Mouse (Mus musculus): Measurements from ENCODE around the gene Prlhr.
A peak's percentile ranks its signal among the peaks of the same experiment; 100 is the strongest.

Prlhr gene

DNA sequence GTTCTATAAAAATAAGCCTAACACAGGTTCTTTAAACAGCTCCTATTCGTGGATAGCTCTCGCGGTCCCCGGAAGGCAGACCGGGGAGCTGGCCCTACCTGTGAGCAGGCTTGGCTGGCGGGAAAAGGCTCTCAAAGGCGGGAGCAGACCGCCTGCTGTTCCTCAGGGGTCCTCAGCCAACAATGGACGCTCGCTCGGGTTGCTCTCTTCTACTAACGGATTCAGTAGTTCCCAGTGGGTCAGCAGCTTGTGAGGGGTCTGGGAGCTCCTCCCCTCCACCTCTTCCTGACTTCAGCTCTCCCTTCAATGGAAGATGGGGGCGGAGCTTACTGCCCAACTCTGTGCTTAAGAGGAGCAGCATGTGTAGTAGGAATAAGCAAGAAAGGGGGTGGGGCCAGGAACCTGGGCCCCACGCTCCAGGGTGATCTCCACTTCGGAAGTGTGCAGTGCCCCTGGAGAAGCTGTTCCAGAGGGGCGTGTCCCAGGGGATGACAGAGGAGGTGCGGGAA is at the start of gene Prlhr:
Prlhr (minus strand) TSS at position 51 of the 509 bp plus-strand sequence.
- peak; percentile 12 to 14 for DNase-seq

DNA sequence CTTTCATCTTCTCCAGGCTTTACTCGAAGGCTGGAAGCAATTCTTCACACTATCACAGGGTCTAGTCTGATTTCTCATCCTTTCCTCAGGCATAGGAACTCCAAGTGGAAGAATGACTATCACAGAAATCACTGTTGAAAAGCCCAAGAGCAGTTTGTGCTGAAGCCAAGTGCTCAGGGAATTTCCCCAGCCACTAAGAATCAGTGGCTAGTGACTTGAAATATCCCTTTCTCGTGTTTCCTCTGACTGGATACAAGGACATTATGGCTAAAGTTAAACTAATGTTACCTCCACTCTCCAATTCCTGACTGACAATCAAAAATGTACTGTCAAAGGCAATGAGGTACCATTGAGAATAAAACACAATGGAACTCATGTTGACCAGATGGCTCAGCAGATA is 47.0 kb upstream of the Prlhr start:
- DNase-seq = no peak

DNA sequence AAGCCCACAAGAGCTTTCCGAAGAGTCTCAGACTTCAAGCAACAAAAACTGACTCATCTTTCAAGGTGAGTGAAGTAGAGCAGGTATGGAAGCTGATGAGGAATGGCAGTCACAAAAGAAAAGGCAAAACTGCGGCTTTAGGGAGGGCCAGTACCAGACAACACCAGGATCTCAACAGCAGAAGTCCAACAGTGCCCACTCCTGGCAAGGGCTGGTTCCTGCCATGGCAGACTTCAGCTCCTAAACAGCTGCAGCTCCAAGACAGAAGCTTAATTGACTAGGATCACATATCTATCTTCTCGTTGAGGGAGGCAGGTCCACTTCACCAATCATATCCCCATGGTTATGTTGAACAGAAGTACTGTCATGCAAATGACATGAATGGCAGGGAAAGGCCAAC is 45.3 kb upstream of the Prlhr start:
- peak in 1 of 2 experiments; percentile 11 for DNase-seq

DNA sequence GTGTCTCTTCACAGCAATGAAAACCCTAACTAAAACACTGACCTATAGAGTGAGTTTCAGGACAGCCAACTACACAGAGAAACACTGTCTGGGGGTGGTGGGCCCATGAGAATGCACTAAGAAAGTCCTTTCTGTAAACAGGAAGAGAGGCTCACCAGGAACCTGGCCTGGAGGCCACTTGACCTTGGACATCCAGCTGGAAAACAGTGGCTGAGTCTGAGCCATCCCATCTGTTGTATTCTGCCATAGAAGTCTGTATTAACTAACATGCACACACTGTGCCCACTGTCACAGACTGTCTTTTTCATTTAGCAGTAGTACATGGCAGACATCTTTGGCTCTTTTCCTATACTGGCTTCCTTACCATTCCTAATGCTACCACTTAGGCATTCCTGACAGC is 32.1 kb upstream of the Prlhr start:
- DNase-seq = no peak

DNA sequence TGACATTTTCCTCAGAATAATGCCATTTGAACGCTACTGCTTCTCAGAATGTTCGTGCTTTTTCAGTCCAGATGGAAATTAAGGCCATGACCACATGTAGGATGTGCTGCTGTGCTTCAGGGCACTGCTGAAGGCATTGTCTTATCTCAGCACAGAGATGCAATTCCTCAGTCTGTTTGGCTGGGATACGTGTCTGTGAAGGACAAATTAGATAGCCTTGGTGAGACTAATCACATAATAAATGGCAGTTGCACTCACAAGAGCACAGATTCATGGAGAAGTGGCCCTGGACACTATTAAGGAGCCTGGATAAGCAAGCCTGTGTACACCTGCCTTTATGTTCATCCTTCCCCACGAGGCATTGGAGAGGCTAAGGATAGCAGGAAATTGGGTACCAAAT is 29.1 kb upstream of the Prlhr start:
- DNase-seq = no peak

DNA sequence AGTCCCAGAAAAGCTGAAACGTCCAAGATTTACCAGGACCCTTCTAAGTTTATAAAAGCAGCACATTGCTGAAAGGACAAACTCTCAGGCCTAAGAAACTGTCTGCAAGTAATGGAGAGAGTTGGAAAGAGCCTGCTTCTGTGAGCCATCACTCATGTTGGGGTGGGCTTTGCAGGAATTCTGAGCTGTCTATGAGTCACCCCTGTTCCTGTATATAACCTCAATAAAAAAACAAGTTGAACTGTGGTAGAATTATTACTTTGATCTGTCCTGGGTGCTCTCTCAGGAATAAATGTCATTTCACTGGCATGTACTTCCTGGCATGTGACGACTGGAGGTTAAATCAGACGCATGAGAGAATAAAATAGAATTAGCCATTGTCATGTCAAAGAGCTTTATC is 27.7 kb upstream of the Prlhr start:
- no peak for DNase-seq

DNA sequence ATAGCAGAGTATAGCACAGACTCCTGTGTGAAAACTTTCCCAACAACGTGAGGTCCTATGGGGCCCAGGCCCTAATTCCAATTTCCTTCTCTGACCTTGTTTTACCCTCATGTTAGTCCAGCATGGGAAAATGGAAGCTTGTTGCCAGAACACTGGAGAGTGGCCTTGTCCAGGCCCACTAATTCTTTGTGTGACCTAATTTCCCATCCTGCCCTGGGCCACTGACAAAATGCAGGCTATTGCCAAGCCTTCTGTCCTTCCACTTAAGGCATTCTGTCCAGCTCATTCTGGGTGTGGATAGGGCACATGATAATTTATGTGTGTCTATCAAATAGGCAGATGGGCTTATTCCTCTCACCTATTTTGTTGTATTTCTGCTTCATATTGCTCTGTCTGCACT is 21.5 kb upstream of the Prlhr start:
- peak; percentile 8 to 11 for DNase-seq

DNA sequence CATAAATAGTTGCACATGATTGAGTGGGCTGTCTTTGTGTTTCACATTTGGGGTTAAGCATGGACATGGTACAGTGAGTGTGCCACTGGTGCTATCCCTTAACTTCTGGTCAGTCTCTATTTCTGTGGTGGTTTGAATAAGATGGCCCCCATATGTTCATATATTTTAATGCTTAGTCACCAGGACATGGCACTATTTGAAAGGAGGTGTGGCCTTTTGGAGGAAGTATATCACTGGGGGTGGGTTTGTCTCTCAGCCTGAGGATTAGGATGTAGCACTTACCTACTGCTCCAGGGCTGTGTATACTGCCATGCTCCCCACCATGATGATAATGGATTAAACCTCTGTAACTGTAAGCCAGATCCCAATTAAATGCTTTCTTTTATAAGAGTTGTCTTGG is 17.2 kb upstream of the Prlhr start:
- no peak for DNase-seq

DNA sequence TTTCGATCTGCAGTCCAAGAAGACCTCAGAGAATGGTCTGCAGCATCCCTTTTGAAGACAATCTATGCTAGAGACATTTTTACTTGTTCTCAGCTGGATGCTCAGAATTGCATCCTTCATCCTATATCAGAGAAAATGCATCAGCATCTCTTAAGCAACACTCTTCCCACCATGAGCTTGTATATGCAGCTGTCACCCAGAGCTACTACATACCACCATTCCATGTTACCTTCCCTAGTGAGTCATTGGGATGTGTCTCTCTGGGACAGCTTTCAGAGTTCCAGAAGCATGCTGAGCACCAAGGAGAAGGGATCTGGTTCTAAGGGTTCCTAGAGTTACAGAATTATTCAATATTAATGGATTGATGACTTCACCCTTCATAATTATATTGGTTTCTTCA is 10.8 kb upstream of the Prlhr start:
- DNase-seq = no peak

DNA sequence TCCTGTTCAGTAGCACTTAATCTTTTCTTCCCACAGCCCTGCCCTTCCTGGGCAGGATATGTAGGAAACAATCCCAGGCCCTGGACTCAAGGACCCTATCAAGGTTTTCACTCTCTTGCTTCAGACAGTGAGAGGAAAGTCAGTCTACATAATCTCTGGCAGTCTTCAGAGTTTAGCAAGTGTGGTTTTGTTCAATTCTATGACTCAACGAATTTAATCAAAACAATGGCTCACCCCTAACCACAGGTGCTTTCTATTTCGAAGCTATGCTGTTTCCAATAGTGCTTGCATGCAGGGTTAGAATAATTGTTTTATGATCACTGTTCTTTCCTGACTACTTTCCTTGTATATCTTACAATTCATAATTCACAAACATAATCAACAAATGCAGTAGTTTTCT is 9.7 kb upstream of the Prlhr start:
- no peak for DNase-seq

DNA sequence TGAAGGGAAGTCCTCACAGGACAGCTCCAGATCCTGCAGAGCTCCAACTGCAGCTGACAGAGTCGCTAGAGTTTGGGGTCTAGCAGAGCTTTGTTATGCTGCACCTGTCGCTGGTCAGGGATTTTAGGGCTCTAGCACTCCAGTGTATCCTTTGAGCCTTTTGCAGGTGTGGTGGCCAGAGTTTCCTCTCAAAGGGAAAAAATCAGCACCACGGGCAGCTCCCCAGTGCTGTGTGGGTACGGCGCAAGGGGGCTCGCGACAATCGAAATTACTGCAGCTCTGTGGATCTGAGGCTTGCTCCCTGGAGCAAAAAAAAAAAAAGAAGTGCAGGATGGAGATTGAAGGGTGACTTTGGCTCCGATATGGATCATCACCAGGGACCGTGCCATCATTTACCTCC is 742 bp upstream of the Prlhr start:
- DNase-seq = no peak

DNA sequence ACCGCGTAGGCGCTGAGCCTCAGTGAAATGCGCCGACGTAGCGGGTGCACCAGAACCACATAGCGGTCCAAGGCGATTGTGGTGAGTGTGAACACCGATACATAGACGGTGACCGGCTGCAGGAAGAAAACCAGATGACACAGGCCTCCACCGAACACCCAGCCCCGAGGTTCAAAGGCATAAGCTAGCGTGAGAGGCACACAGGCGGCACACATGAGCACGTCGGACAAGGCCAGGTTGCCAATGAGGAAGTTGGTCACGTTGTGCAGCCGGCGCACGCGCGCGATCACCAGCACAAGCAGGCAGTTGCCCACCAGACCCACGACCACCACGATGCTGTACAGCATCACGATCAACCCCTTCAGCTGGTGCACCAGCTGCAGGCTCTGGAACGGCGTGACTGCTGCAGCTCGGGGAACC is 506 bp downstream of the Prlhr start:
- no peak for DNase-seq

DNA sequence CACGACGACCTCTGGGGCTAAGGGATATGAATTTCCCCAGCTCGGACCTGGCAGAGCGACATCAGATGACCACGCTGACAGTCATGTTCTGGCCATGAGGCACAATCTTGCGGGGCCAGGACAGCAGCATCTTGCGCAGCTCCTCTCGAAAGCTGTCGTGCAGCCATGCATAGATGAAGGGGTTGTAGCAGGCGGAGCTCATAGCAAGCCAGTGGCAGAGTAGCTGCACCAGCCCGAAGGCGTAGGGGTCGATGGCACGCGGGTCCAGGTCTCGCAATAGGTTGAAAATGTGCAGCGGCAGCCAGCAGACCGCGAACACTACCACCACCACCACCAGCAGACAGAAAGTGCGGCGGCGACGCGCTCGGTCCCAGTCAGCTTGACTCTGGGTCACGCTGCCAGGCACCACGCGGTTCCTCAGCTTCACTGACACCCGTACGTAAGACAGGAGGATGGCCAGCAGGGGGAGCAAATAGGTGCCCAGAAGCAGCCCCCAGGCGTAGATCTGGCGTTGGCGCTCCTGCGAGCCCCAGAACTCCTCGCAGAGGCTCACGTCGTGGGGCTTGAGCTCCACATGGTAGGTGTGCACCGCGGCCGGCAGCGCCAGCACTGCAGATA is 1.0 kb downstream of the Prlhr start:
- DNase-seq = peak; percentile 64

DNA sequence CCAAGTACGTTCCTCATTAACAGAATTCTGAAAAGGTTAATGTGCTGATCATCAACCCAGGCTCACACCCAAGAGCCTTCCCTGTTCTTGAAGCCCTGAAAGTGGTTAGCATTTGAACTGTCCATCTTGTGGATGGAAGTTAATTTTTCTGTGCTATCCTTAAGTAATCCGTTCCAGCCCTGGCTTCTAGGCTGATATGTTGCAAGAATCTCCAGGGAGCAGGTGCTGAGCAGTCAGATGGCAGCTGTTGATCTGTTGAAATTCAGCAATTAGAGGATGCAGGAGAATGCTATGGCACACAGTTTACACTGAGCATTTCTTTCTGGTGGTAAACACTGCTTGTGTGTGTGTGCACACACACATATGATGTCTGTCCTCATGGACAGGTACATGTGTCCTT is 2.4 kb downstream of the Prlhr start:
- no peak for DNase-seq

DNA sequence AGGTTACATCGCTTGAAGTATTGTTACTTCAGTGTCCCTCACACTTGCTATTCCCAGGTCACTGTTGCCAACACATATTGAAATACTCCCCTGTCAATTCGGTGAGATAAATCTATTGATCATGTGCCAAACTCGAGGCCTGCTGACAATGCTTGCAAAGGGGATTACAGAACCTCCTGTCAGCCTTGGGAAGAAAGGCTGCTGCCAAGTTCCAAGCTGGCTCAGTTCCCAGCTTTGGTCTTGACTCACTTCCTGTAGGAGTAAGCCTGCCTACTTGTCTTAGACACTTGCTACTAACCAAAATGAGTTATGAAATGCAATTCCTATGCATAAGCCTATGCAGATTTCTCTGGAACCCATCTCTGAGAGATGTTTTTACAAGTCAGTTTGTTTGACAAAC is 4.2 kb downstream of the Prlhr start:
- peak; percentile 42 to 49 for DNase-seq

DNA sequence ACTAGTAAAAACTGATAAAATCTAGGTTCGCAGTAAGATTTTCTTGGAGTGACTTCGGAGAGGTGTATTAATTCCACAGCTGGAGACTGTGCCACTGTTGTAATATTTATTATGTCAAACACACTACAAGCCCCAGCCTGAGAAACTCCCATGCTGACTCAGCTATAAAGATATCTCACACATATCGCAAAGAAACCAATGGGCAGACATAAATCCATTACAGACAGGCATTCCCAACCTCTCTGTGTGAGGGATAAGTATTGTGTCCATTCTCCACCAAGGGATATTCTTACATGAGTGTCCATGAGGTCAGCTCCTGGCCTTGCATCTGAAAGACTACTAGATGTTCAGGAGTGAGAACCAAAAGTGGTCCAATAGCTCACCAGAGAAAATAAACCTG is 4.7 kb downstream of the Prlhr start:
- no peak for DNase-seq

DNA sequence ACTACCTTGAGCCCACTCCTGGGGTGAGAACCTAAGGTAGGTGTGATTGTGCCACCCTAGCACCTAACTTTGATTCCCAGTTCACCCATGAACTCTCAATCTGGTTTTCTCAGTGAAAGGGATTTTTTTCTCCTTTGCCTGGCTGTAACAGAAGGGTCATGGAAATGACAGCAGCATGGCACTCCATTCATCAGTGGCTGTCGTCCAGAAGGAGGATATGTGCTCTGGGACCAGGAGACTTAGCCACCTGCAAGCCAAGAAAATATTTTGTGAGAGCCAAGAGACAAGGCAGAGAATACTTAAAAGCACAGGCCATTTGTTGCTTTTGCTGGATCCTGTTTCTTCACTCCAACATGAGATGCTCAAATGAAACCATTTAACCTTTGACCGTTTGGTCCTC is 6.6 kb downstream of the Prlhr start:
- DNase-seq = no peak

DNA sequence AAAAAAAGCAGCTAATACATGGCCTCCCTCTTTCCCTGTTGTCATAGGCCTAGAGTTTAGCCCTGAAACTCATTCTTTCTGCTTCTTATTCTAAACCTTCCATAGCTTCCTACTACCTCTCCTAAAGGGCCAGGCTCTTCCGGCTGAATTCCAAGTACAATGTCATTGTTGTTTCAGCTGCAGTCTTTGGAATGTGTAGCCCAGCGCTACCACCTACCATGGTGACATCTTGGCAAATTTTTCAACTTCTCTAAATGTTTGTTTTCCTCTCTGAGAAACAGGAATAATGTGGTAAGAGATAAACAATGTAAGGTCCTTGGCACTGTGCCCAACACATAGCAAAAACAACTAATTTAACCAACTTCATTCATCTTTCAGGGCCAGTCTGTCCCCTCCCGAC is 8.4 kb downstream of the Prlhr start:
- DNase-seq = no peak

DNA sequence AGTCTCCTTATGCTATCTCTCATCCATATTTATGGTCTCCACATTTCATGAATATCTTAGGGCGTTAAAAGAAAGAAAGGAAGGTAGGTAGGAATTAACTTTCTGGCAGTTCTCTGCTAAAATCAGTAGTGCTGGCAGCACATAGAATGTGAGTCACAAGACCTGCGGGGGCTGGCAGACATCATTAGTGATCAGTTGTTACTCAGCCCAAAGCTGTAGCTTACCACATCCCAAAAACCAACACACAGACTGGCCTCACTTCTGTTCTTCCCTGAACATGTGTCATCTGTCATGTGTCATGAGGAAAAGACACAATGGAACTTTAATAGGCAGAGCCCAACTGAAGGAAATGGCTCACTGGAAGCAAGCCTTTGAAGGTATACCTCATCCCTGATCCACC is 9.0 kb downstream of the Prlhr start:
- no peak for DNase-seq

DNA sequence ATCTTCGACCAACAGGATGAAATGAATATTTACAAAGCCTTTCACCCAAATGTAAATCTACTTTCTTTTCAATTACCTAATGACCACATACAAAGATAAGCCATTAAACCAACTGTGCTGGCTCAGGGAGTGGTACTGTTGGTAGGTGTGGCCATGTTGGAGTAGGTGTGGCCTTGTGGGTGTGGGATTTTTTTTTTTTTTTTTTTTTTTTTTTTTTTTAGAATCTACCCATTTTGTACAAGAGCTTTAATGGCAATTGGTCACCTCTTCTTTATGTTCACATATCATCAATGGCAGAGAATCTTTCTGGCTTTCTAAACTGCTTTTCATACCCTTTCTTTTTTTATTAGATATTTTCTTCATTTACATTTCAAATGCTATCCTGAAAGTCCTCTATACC is 12.3 kb downstream of the Prlhr start:
- DNase-seq = no peak

DNA sequence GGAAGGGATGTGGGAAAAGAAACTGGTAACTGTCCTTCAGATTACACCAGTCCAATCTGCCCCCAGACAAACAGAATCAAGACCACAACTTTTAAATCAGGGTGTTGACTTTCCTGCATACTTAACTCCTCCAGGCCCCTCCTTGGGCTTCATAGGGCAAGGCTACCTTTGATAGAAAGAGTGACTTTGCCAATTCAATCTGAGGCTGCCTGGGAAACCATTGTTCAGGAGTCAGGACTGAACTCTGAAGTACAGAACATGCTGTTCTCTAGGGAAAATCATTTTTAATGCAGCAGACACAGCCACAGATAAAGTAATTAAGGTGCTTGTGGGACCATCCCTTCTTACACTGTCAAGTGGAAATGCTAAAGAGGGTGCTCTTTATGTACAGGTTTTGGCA is 27.6 kb downstream of the Prlhr start:
- DNase-seq = no peak

DNA sequence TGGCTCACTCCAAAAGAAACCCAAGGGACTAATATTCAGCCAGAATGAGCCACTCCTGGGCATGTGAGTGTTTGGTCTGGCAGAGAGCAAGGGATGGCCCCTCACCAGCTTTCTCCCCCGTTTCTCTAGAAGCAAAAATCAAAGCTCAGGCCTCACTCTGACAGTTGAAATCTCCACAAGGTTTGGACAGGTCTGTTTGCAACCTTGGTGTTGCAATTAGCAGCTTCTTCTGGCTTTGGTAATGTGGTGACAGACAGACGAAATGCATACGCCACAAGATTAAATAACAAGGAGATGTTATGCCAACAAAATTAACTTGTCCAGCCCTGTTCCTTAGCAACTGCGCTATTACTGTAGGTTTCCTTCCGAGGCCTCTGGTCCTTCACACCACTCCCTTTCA is 28.0 kb downstream of the Prlhr start:
- DNase-seq = no peak

DNA sequence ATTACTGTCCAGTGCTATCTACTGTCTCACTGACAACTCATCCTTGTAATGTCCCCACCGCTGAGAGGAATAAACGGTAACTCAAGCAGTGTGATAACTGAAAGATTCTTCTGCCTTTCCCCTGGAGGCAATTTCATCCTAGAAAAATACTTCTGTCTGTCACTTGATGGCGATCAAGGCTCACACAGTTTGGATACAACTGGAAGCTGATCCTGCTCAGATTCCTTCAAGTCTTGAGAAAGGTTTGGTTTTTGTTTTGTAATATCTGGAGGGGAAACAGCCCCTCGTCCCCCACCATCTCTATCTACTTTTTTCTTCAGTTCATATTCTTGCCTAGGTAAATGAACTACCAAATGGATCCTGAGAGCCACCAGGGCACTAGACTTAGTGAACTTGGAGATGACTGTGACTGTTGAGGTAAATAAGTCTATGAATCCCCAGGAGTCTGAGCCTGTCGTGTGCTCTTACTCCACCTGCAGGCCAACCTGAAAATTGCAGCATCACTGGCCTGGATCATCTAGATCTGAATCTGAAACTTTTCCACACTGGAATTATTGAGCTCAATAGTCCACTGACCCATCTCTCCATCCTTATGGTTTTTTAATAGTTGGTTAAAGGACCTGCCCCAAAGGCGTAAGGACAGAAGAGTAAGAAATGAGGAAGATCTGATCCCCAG is 30.4 kb downstream of the Prlhr start:
- DNase-seq = peak; percentile 7 to 13

DNA sequence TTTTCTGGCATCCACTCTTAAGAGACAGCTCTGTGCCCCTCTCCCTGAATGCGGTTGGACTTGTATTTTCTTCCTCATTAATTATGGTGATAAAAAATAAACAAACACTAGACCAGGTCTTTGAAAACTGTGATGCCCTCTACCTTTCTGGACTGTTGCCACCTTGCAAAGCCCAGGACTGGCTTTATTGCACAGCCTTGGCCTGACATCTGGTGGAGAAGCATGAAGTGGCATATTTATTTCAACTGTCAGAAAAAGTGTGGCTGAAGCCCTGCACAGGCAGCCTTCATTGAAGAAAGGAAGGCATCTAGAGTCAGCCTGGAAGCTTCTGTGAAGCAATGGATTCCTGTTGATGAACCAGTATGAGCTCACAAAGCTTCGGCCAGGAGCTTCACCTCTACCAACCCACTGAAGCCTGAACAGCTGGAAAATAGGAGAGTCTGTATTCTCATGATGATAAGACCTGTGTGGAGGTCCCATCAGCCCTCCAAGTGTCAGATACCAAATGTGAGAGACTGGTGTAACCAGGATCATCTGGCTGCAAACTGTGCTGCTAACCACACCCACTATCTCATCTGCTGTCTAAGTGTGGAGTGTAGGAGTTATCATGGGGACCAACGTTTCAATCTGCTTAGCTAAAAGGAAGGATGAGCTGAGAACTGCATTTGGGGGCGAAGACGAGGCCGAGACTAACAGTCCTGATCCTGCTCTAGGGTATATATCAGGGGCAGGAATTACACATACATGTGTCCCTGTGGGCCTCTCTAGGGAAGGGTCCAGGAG is 35.6 kb downstream of the Prlhr start:
- DNase-seq = no peak

Measured in cerebellum, adult 18-20 months (tissue).